Mouse (Mus musculus) hindbrain, postnatal 0 days (tissue): Measurements from ENCODE around the gene Rac1. TPM values are rescaled to one million over a fixed set of nuclear protein-coding genes. Genes with fewer than 3 reads are reported as not detected.

ENCODE experiments used
- ATAC-seq: fragments of 200-750 bp; cut with Nextera tagmentation; 2 replicates; pipeline ENCODE4 v1.8.0; 2017; ENCODE audit warnings: mild to moderate bottlenecking, moderate TSS enrichment, moderate library complexity
- DNase-seq: peaks from one replicate; pipeline ENCODE4 v3.0.0-alpha.2; 2015; ENCODE audit warnings: low spot score
- H3K27ac ChIP-seq: fragments of 300-500 bp; sonication (generic); 2 replicates; pipeline ENCODE4 v1.5.1; 2014; ENCODE audit warnings: mild to moderate bottlenecking
- H3K27me3 ChIP-seq: fragments of 300-500 bp; sonication (generic); 2 replicates; pipeline ENCODE4 v1.6.1; 2014; ENCODE audit warnings: low read length, mixed read lengths; ENCODE audit not compliant: insufficient read depth
- H3K36me3 ChIP-seq: fragments of 300-500 bp; sonication (generic); 2 replicates; pipeline ENCODE4 v1.6.1; 2014; ENCODE audit warnings: low read length, mixed read lengths; ENCODE audit not compliant: insufficient read depth
- H3K4me1 ChIP-seq: fragments of 300-500 bp; sonication (generic); 2 replicates; pipeline ENCODE4 v1.6.1; 2014; ENCODE audit warnings: antibody characterized with exemption, low read length, mixed read lengths; ENCODE audit not compliant: insufficient read depth
- H3K4me2 ChIP-seq: fragments of 300-500 bp; sonication (generic); 2 replicates; pipeline ENCODE4 v1.6.1; 2014; ENCODE audit warnings: low read depth, mild to moderate bottlenecking, low read length, moderate library complexity, mixed read lengths
- H3K4me3 ChIP-seq: fragments of 300-500 bp; sonication (generic); 2 replicates; pipeline ENCODE4 v1.5.1; 2014; ENCODE audit warnings: low read length
- H3K9ac ChIP-seq: fragments of 300-500 bp; sonication (generic); replicated peaks from 2 replicates; pipeline ENCODE4 v1.6.1; 2014; ENCODE audit warnings: mild to moderate bottlenecking, low read length, moderate library complexity, mixed read lengths
- H3K9me3 ChIP-seq: fragments of 300-500 bp; sonication (generic); 2 replicates; pipeline ENCODE4 v1.6.1; 2016; ENCODE audit warnings: low read length, mixed read lengths
- CTCF ChIP-seq: IDR thresholded peaks from 2 replicates; pipeline ENCODE4 v1.5.1; 2016; ENCODE audit warnings: antibody characterized with exemption, control low read depth, low read depth
- WGBS: fragments of 180-500 bp; shearing (Covaris S2); extraction: QIAGEN DNeasy Blood & Tissue Kit; methylation state at CpG from one replicate; pipeline ENCODE4 v1.1.7; 2014; 5-methylcytosine and 5-hydroxymethylcytosine counted together
- polyA plus RNA-seq: library from polyadenylated mRNA; unstranded; fragments of >200 nt; fragmentation: Nextera tagmentation; extraction: Ambion mirVana; gene quantifications from 2 replicates; pipeline ENCODE4 v1.2.1, GENCODE M21; 2015
- total RNA-seq: library from RNA; depleted of rRNA; stranded (reverse); fragments of >200 nt; gene quantifications from 2 replicates; pipeline ENCODE4 v1.2.3, GENCODE M21; 2014; rRNA removed

Gene Rac1
- total and polyA plus RNA-seq, 2 experiments from 2014 or later: 148 to 436 TPM

- Histone ChIP-seq H3K4me3 (peak within 1 kb of the TSS; percentile 70), H3K27ac (peak within 1 kb of the TSS; percentile 78), H3K4me2 (peak within 1 kb of the TSS; percentile 91), H3K9ac (peak within 1 kb of the TSS; percentile 66), H3K27me3 (no peaks in the 10 kb centered on the region), H3K4me1 (peaks cover 4% of the 10 kb centered on the region; the same call in 1 of the 2 replicates), H3K36me3 (peaks cover 9% of the 10 kb centered on the region; the same call in 1 of the 2 replicates), H3K9me3 (no peaks in the 10 kb centered on the region)
- WGBS: 2% methylated on average over 43 of the region's 43 CpGs
- TF ChIP-seq CTCF: no peak
- ATAC-seq (peak; percentile 96), DNase-seq (peak; percentile 96)
Measured at GRCm38 (mm10) chr5:143464100-143464756, 63.6 kb downstream of the Rac1 start, which contains the start of gene Daglb. TSS of gene Daglb (plus strand) at chr5:143464584.

- Histone ChIP-seq H3K9me3 (no peaks in the 10 kb centered on the region), H3K36me3 (peaks cover 8% of the 10 kb centered on the region; the same call in 1 of the 2 replicates), H3K4me2 (peak overlapping the region; percentile 91), H3K4me3 (peak overlapping the region; percentile 70), H3K27me3 (no peaks in the 10 kb centered on the region), H3K4me1 (peaks cover 4% of the 10 kb centered on the region; the same call in 1 of the 2 replicates), H3K9ac (peak overlapping the region; percentile 66), H3K27ac (peak overlapping the region; percentile 78; the same call in 1 of the 2 replicates)
- WGBS: 78% methylated on average over 11 of the region's 11 CpGs
- ATAC-seq (no peak), DNase-seq (no peak)
- no peak for TF ChIP-seq CTCF
Measured at GRCm38 (mm10) chr5:143463671-143464070, 64.2 kb downstream of the Rac1 start.

Other genes with a start within 250 kb of the Rac1 start
- gene Zfp853, start 234.4 kb downstream of the Rac1 start, total RNA-seq: 31.7 and 33.5 TPM in 2 replicates
- gene Zfp853, start 234.4 kb downstream of the Rac1 start, polyA plus RNA-seq: 0.53 and 0.61 TPM in 2 replicates
- 42.0 and 44.4 TPM in 2 replicates for gene E130309D02Rik, start 212.7 kb downstream of the Rac1 start, total RNA-seq
- gene E130309D02Rik, start 212.7 kb downstream of the Rac1 start, polyA plus RNA-seq: 21.7 and 23.9 TPM in 2 replicates
- gene Zdhhc4, start 198.8 kb downstream of the Rac1 start, total RNA-seq: 79.6 and 84.4 TPM in 2 replicates
- gene Zdhhc4, start 198.8 kb downstream of the Rac1 start, polyA plus RNA-seq: 92.1 and 96.7 TPM in 2 replicates
- gene Grid2ip, start 170.7 kb downstream of the Rac1 start, total RNA-seq: 2.4 and 5.1 TPM in 2 replicates
- 1.2 and 2.3 TPM in 2 replicates for gene Grid2ip, start 170.7 kb downstream of the Rac1 start, polyA plus RNA-seq
- gene Kdelr2, start 124.2 kb downstream of the Rac1 start, total RNA-seq: 91.8 and 108 TPM in 2 replicates
- 140 and 143 TPM in 2 replicates for gene Kdelr2, start 124.2 kb downstream of the Rac1 start, polyA plus RNA-seq
- 30.1 and 30.5 TPM in 2 replicates for gene Daglb, start 63.5 kb downstream of the Rac1 start, total RNA-seq
- gene Daglb, start 63.5 kb downstream of the Rac1 start, polyA plus RNA-seq: 19.3 and 20.3 TPM in 2 replicates
- gene Cyth3, start 94.4 kb upstream of the Rac1 start, total RNA-seq: 43.3 and 43.6 TPM in 2 replicates
- 35.5 and 36.3 TPM in 2 replicates for gene Cyth3, start 94.4 kb upstream of the Rac1 start, polyA plus RNA-seq
- gene Usp42, start 204.2 kb upstream of the Rac1 start, total RNA-seq: 16.9 and 20.4 TPM in 2 replicates
- gene Usp42, start 204.2 kb upstream of the Rac1 start, polyA plus RNA-seq: 16.6 and 17.0 TPM in 2 replicates